Mouse (Mus musculus): ENCODE results near the gene Sp1.

The Sp1 gene

DNA sequence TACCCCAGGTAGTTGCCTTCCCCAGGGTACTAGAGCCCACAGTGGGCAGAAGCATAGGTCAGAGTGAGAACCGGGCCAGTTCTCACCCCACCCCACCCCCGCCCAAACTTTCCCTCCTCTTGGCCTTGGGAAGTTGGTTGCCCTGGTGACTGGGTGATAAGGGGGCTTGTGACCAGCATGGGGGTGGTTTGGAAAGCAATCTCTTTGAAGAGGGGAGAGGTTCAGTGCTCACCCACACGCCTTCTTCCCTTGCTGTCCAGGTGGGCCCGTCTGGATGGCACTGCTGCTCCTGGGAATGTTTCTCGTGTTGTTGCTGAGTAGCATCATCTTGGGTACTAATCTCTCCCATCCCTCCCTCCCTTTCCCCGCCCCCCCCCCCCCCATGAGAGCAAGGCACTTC is 40.5 kb downstream of the Sp1 start:
- no peak for DNase-seq

DNA sequence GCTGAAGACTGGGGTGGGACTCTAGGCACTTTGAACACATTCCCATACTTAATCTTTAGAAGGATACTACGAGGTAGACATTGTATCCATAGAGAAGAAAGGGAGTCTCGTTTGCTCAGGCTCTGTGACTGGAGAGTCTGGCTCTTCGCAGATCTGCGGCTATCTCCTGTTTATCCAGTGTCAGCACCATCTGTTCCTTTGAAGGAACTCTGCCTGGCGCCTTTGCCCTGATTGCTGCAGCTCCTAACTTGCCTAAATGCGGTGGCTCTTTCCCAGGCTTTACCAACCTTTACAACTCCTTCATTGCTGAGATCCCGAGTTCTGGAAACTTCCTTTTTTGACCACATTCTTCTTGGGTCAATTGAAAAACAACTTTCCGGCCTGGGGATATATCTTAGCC is 43.4 kb downstream of the Sp1 start:
- DNase-seq, result no peak

DNA sequence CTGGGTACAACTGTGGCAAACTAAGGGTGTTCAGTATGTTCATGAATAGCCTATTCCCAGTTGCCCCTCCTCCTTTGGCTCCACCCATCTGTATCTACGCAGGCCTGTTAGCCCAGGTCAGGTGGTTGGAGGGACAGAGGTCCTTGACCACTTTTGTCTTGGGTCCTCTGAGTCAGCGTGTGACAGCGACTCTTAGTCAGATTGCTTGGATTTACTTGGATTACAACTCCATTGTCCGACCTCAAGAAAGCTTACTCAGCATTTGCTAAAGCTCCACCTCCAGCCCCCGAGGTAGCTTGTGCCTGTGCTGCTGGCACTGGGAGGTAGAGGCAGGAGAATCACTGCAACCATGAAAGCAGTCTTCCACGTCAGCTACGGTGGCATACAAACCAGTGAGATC is 45.0 kb downstream of the Sp1 start:
- DNase-seq, result no peak

DNA sequence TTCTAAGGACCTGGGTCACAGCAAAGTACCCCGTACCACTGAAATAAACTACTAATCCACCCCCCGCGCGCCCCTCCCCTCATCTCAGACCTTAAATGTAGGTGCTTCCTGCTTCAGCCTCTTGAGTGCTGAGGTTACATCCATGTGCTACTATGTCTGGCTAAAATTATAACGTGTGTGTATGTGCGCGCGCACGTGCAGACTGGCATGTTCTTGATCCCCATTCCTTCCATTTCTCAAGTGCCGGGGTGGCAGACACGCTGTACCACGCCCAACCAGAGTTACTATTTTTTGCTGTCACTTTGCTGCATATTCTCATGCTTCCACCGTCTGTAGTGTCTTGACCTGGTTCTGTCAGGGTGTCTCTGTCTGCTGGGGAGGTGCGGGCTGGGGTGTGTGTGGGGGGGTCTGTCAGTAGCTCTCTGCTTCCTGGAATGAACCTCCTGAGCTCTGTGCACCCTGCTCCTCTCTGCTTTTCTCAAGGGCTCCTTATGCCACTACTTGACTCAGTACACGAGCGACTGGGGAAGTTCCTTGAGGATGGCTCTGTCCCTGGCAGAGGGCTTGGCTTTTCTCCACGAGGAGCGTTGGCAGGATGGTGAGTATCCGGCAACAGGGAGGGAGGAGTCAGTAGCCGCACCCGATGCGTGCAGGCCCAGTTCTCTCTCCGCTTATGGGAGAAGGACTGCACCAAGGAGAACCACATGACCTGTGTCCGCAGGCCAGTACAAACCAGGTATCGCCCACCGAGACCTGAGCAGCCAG is 45.9 kb downstream of the Sp1 start:
- DNase-seq, result no peak

DNA sequence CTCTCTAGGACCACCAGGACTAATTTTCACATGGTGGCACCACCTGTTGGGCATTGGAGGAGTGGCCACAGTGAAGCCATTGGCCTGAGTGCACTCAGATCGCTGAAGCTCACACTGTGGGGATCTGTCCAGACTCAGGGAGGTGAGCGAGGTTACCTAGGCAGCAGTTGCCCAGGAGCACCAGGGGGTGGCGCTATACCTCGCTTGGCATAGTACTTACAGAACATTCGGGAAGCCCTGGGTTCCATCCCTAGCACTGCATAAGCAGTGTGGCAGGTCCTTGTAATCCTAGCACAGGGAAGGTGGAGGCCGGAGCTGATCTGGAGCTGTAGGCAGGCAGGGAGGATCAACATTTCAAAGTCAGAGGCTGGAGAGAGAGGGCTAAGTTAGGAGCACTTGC is 50.0 kb downstream of the Sp1 start:
- DNase-seq, result peak; percentile 58

DNA sequence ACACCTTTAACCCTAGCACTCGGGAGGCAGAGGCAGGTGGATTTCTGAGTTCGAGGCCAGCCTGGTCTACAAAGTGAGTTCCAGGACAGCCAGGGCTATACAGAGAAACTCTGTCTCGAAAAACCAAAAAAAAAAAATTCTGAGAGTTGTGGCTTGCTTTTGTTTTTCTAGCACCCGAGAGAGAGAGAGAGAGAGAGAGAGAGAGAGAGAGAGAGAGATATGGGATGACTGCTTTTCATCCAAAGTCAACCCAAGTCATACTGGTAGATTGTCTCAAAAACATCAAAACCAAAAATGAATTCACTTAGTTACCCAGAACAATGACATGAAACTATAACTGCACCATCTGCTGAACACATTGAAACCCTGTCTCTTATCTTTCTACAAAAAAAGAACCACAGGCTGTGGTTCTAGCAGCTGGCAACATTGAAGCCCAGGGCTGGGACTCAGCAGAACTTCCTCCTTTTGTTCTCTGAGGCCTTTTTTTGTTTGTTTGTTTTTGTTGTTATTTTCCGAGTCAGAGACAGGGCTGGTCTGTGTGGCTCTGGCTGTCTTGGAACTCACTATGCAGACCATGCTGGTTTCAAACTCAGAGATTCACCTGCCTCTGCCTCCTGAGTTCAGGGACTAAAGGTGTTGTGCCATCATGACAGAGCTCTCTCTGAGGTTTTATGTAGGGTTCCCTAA is 52.2 kb downstream of the Sp1 start:
- DNase-seq, result peak; percentile 33 to 45

DNA sequence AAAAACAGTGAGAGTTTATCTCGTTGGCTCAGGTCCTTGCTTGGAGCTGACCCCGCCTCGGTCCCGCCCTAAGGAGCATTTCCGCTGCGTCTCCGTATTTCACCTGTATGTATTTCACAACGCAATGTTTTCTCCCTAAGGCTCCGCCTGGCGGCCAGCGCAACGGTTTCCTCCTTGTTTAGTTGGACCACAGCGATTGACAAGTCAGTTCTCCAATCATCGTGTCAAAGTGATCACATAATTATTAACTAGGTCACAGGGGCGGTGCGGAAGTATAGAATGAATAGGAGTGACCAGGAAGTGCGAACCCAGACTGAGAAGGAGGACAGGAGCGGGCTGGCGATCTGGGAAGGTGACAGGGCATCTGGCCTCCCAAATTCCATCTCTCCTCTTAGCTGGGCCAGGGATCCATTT is 53.0 kb downstream of the Sp1 start, which contains the start of gene Prr13:
Gene Prr13 (plus strand): TSS at position 125 of the 414 bp plus-strand sequence.
- peak; percentile 88 to 91 for DNase-seq

DNA sequence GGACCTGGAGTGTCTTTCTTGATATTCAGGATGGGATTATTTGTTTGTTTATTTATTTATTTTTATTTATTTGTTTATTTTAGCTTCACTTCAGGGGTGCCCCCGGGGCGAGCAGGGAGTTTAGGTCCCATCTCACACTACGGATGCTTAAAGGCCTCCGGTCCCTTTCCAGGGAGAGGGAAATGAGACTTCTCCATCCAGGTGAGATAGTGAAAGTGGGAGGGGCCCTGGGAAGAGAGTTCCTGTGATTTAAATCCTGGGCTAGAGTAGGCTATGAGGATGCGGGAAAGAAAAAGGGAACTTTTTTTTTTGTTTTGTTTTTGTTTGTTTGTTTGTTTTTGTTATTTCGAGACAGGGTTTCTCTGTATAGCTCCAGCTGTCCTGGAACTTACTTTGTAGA is 53.4 kb downstream of the Sp1 start:
- DNase-seq, result no peak

DNA sequence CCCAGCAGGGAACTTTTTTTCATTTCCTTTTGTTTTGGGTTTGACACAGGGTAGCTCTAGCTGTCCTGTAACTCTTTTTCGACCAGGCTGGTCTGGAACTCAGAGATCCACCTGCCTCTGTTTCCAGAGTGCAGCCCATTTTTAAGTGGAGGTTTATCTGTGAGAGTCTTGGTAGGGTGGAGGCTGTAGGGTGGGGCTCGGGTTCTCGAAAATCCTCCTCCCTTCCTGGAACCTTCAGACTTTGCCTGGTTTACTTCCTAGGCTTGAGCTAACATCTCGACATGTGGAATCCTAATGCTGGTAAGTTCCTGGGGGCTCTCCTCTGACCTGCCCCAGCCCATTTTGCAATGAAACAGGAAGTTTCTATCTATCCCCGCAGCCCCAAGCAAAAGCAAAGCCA is 53.9 kb downstream of the Sp1 start:
- no peak for DNase-seq

DNA sequence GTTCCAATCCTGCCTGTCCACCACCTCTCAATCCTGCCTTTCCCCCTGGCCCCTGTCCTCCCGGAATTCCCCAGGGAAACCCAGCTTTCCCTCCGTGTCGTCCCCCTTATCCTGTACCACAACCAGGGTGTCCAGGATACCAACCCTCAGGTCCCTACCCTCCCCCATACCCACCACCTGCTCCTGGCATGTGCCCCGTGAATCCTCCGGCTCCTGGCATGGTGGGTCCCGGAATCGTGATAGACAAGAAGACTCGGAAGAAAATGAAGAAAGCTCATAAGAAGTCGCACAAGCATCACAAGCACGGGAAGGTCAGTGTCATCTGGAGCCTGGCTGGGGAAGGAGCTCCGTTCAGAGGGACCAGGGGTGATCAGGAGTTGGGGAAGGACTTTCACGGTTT is 54.5 kb downstream of the Sp1 start:
- no peak for DNase-seq

DNA sequence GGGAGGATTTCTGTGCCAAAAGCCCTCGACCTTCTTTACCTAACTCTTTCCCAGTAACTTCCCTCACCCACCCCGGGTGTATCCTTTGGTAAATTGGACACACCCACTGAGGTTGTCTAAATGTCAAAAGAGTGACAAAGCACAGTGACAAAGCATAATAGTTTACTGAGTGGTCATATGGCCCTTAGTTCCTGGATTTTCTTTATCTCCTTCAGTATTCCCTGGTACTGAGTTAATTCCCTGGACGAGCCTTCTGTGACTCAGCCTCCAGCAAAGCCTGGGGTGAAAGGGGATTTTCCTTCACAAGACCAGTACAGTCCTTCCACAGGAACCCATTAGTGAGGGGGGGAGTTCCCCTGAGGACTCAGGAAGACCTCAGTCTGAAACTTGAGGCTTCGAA is 55.0 kb downstream of the Sp1 start:
- DNase-seq, result no peak

DNA sequence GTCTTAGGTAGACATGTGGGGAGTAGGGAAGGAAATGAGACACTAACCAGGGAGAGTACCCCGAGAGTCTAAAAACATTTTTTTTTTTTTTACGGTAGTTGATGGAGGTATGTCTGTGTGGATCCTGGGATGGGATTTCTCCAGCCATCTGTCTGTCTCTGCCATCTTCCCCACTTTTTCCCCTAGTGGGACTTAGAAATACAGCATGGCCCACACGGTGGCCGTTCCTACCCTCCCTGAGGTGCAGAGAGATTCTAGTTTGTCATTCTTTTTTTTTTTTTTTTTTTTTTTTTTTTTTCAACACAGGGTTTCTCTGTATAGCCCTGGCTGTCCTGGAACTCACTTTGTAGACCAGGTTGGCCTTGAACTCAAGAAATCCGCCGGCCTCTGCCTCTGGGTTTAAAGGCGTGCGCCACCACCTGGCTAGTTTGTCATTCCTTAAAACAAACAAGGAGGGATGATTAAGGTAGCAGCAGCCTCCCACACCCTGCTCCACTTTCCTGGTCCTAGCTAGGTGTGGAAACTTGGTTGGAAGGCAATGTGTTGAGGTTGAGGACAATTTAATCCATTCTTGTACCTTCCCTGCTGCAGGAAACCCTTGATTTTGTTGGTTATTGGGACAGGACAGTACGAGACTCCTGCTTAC is 55.6 kb downstream of the Sp1 start:
- no peak for DNase-seq

DNA sequence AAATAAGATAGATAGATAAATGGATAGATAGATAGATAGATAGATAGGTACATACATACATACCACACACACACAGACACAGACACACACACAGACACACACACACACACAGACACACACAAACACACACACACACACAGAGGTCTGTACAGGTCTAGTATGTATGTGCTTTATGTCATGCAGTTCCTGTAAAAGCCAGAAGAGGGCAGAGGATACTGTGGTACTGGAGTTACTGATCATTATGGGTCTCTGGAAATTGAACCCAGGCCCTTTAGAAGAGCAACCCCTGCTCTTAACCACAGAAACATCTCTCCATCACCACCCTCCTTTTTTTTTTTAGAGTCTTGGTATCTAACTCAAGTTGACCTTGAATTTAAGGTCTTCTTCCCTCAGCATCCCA is 57.7 kb downstream of the Sp1 start:
- DNase-seq, result peak; percentile 38 to 48

DNA sequence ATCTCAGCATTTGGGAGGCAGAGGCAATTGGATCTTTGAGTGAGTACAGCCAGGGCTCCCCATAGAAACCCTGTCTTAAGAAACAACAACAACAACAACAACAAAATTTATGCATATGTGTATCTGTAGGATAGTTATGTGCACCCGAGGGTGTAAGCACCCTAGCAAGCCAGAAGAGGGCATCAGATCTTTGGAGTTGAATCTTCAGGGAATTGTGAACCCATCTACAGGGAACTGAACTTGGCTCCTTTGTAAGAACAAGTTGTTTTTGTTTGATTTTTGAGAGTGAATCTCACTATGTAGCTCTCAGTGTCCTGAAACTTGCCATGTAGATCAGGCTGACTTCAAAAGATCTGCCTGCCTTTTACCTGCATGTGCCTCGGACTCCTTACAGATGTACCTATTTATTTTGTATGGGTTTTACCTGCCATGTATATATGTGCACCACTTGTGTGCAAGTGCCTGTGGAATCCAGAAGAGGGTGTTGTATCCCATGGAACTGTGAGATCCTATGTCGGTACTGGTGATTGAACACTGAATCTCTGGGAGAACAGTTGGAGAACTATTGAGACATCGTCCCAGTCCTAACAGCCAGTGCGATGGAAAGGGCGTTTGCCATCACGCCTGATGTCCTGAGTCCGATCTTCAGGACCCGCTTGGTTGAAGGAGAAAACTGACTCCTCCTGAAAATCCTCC is 62.9 kb downstream of the Sp1 start:
- DNase-seq, result no peak

DNA sequence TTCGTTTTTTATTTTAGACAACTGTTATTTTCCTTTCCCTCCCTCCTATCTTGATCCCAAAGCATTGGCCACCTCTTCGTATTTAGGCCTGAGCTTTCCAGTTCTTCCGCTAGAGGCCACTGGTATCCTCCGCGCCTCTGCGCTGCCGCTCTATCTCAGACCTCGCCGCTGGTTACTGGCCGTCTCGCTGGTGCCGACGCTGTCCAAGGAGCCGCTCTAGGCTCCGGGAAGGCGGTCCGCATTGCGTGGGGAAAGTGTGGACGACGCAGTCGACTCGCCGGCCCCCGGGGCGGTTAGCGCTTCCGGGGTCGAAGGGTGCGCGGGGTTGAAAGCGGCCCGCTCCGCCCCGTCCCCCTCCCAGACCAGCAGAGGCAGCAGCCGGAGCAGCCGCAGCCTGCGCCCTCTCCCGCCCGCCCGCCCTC is 64.3 kb downstream of the Sp1 start, which contains the start of gene Pcbp2:
Gene Pcbp2 (plus strand): TSS at position 357 of the 422 bp plus-strand sequence.
- peak; percentile 95 for DNase-seq

DNA sequence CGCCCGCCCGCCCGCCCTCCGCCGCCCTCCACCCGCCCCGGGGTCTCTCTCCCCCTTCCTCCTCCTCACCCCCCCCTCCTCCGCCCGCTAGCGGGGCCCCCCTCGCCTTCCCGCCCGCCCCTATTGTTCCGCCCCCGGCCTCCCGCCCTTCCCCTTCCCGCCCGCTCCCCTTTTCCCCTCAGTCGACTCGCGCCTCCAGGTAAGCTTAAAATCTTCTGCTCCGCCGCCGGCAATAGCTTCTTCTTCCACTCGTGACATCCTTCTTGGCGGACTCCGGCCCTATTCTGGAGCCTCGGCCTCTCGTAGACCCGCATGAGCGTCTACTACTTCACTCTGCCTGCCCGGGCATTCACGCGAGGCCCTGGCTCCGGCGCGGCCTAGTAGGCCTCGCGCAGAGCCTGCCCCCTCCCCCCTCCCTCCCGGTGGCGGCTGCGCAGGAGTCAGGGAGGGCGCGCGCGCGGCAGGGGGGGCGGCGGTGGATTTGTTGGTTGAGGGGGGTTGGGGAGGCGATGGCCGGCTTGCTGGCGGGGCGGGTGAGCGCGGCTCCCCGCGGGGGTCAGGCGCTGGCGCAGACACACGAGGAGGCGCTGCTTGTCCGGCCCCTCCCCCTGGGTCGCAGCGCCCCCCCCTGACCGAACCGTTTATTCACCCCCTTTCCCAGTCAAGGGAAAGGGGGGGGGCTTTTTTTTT is 64.8 kb downstream of the Sp1 start:
- DNase-seq, result peak; percentile 78 to 82

DNA sequence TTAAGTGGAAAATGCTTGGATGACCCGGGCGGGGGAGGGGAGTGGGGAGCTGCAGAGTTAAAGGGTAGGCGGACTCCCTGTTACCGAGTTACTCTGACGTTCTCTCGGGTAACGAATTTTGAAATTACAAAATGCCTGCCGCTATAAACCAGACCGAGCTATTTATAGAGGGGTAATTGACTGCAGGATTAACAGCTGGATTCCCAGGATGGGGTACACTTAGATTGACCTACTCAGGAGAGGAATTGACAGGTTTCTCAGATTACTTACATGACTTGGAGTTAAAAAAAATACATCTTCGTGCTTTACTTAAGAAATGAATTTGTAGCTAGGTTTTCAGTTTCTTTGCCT is 65.3 kb downstream of the Sp1 start:
- DNase-seq, result no peak

DNA sequence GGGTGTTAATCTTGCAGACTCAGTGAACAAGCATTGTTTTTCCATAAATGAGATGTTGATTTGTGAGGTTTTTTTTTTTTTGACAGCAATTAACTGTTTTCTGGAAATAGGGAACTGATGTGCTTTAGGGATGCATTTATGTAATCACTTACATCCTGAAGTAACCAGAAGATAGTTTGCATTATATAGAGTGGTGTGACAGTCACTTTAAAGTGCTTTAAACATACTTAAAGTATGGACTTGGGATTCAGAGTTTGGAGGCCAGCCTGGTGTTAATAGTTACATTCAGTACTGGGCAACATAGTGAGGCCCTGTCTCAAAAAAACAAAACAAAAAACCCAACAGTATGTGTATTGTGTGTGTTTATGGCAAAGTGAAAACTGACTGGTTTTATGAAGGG is 65.8 kb downstream of the Sp1 start:
- DNase-seq, result no peak

DNA sequence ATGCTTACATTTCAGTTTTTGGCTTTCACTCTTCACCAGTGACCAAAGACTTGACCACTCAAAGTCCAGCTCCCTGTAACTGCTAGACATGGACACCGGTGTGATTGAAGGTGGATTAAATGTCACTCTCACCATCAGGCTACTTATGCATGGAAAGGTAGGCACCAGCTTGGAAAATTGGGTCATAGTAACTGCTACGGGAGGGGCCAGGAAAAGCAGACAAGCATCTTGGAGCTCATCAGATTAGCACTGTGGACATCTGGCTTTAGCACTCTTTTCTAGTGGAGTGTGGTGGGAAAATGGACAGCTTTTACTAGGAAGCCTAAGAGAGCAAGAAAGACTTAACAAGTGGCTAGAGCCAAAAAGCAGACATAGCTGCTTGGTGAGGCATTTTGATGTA is 67.3 kb downstream of the Sp1 start:
- no peak for DNase-seq

DNA sequence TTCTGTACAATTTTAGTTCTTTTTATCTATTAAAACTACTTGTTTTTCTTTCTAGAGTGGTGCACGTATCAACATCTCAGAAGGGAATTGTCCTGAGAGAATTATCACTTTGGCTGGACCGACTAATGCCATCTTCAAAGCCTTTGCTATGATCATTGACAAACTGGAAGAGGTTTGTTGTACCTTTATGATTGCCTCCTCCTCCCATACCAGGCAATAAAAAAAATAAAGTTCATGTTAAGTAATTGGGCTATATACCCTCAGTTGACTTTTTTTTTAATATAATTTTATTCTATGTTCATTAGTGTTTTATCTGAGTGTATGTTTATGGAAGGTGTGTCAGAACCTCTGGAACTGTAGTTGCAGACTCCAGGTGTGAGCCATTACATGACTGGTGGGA is 68.6 kb downstream of the Sp1 start:
- DNase-seq, result no peak

DNA sequence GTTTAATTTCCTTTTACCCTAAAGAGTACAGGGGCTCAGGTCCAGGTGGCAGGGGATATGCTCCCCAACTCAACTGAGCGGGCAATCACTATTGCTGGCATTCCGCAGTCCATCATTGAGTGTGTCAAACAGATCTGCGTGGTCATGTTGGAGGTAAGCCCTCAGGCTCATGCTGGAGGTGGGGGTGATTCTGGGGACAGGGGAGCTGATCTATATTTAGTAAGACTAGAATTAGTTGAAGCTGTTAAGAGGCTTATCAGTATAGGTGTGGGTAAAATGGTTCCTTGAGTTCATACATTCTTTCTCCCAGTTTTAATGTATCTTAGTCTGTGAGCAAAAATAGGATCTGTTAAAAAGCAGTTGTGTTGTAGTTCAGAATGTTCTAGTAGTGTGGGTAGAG is 77.2 kb downstream of the Sp1 start:
- DNase-seq, result no peak

DNA sequence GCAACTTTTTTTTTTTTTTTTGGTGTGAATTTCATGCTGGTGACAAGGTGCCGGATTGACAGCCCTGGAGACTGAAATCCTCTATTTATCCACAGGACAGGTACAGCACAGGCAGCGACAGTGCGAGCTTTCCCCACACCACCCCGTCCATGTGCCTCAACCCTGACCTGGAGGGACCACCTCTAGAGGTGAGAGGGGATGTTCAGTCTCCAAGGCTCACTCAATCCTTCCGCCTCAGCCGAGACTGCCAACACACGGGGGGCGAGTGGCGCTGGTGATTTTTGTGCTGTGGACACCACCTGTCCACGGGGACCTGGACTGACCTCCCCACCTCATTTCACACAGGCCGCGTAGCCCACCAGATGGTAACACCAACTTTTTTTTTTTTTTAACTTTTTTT is 79.9 kb downstream of the Sp1 start:
- DNase-seq, result no peak

Data from B cell, adult 2 months (primary cell).